Mouse (Mus musculus) neural tube, embryonic 14.5 days (tissue): ENCODE measurements around the gene Znhit3. TPM values are rescaled to one million over a fixed set of nuclear protein-coding genes. Genes with fewer than 3 reads are reported as not detected.

Experiments
- ATAC-seq: fragments of 200-750 bp; cut with Nextera tagmentation; 2 replicates; pipeline ENCODE4 v1.8.0; 2017; ENCODE audit warnings: low read depth, mild to moderate bottlenecking, moderate TSS enrichment, moderate library complexity
- H3K27ac ChIP-seq: fragments of 300-500 bp; sonication (generic); 2 replicates; pipeline ENCODE4 v1.5.1; 2014; ENCODE audit warnings: low read depth, mild to moderate bottlenecking, control low read depth, low read length, moderate library complexity, mixed read lengths
- H3K27me3 ChIP-seq: fragments of 300-500 bp; sonication (generic); 2 replicates; pipeline ENCODE4 v1.6.1; 2014; ENCODE audit warnings: low read length; ENCODE audit not compliant: control insufficient read depth, insufficient read depth
- H3K36me3 ChIP-seq: fragments of 300-500 bp; sonication (generic); 2 replicates; pipeline ENCODE4 v1.6.1; 2014; ENCODE audit warnings: low read length, mixed read lengths; ENCODE audit not compliant: control insufficient read depth, insufficient read depth
- H3K4me1 ChIP-seq: fragments of 300-500 bp; sonication (generic); 2 replicates; pipeline ENCODE4 v1.6.1; 2014; ENCODE audit warnings: low read length; ENCODE audit not compliant: control insufficient read depth, insufficient read depth
- H3K4me2 ChIP-seq: fragments of 300-500 bp; sonication (generic); 2 replicates; pipeline ENCODE4 v1.6.1; 2014; ENCODE audit warnings: mild to moderate bottlenecking, low read depth, low read length, control low read depth
- H3K4me3 ChIP-seq: fragments of 300-500 bp; sonication (generic); 2 replicates; pipeline ENCODE4 v1.5.1; 2014; ENCODE audit warnings: low read depth, low read length, control low read depth, mixed read lengths
- H3K9ac ChIP-seq: fragments of 300-500 bp; sonication (generic); replicated peaks from 2 replicates; pipeline ENCODE4 v1.6.1; 2014; ENCODE audit warnings: low read depth, mild to moderate bottlenecking, control low read depth, low read length, mixed read lengths
- H3K9me3 ChIP-seq: fragments of 300-500 bp; sonication (generic); 2 replicates; pipeline ENCODE4 v1.6.1; 2016; ENCODE audit warnings: low read length; ENCODE audit not compliant: control insufficient read depth
- WGBS: fragments of 180-500 bp; shearing (Covaris S2); extraction: QIAGEN DNeasy Blood & Tissue Kit; methylation state at CpG from one replicate; pipeline ENCODE4 v1.1.7; 2014; 5-methylcytosine and 5-hydroxymethylcytosine counted together
- microRNA-seq: library from miRNA; unstranded; fragments of <30 nt; microRNA quantifications from one replicate; pipeline ENCODE4, GENCODE M21; 2016
- polyA plus RNA-seq: library from polyadenylated mRNA; unstranded; fragments of >200 nt; fragmentation: Nextera tagmentation; extraction: Ambion mirVana; gene quantifications from 2 replicates; pipeline ENCODE4 v1.2.1, GENCODE M21; 2014

Znhit3 gene
- polyA plus RNA-seq, 1 experiment from 2014 or later, result 86.2 TPM

GRCm38 (mm10) chr11:84865268-84865667 lies 50.9 kb downstream of the Znhit3 start:
- Histone ChIP-seq H3K27ac (no peak overlapping the region), H3K27me3 (no peaks in the 10 kb centered on the region), H3K4me2 (no peak overlapping the region), H3K36me3 (peaks cover 6% of the 10 kb centered on the region), H3K9ac (no peak overlapping the region), H3K4me1 (peaks cover 13% of the 10 kb centered on the region), H3K9me3 (no peaks in the 10 kb centered on the region), H3K4me3 (no peak overlapping the region)
- no peak for ATAC-seq
- WGBS, result 85% methylated on average over 2 of the region's 2 CpGs

Small RNA genes within 50 kb of the gene (microRNA-seq; reads per million reads assigned to microRNA genes)
- gene Gm23564, result not detected

Other genes starting within 250 kb of the Znhit3 start
- gene Mrm1, start 96.9 kb downstream of the Znhit3 start, polyA plus RNA-seq, result 13.3 and 13.5 TPM in 2 replicates
- gene Dhrs11, start 87.4 kb downstream of the Znhit3 start, polyA plus RNA-seq, result 7.9 and 9.9 TPM in 2 replicates
- 74.7 and 85.7 TPM in 2 replicates for gene Ggnbp2, start 45.5 kb downstream of the Znhit3 start, polyA plus RNA-seq
- gene Myo19, start 36.2 kb downstream of the Znhit3 start, polyA plus RNA-seq, result 6.4 and 6.9 TPM in 2 replicates
- 2.8 and 2.9 TPM in 2 replicates for gene Pigw, start 36.1 kb downstream of the Znhit3 start, polyA plus RNA-seq
- gene Car4, start 41.4 kb upstream of the Znhit3 start, polyA plus RNA-seq, result 3.8 and 4.7 TPM in 2 replicates
- 20.2 and 21.1 TPM in 2 replicates for gene Usp32, start 223.8 kb upstream of the Znhit3 start, polyA plus RNA-seq